ENCODE assay signal across 12 mouse cellular contexts in the genomic region with DNA sequence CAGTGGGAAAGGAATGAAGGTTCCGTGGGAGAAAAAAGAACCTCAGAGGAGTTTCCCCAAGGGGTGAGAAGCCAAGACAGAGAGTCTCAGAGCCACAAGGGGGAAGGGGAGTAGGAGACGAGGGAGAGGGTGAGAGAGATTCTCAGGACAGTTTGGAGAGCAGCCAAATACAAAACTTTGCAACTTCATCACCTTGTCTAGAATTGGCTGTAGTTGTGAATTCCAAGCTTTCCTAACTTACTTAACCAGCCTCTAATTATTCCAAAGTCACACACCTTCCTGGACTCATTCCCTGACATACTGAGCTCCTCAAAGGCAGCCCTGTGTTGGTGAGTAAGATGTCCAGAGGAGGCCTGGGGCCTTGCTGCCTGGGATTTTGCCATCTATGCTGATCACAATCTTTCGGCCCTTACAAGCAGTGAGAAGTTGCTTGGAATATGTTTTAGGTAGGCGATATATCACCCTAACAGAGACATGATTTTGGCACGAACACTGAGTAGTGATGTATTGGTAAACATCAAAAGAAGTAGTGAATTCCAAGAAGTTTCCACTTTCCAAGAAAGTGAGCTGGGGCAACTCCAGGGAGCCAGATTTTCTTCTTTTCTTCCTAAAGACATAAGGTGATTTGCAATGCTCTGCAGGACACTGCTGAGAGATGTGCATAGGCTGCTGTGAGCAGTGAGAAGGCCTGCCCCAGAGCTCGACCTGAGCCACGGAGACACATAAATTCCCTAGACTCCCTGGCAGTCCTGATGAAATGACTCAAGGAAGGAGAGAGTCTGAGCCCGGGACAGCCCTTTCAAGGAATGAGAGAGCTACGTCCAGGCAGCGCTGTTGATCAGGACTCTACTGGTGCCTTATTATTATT.
A peak's percentile ranks its signal among the peaks of the same experiment; 100 is the strongest.
DNase-seq lines count a peak whose midpoint lies in the region; ATAC-seq lines count a peak whose summit lies in the region.
"Had no signal": no experiment of that assay in that cellular context is flagged by ENCODE, and none has a peak within 500 bp of the region (broad histone marks: within the 10 kb centered on the region; RNA-seq: fewer than 3 reads in every experiment).

No protein-coding gene starts in this region.

- peak; percentile 80 for ATAC-seq in hindbrain, embryonic 16.5 days
- ATAC-seq in limb, embryonic 15.5 days (ENCODE audit: insufficient number of reproducible peaks, low FRiP score, low TSS enrichment, low read depth): 0 out of 2 replicates have a peak, but pooled peaks have one; percentile 24

- 45% methylated on average over 10 of the region's 10 CpGs for WGBS in hindbrain, embryonic 16.5 days
- WGBS in limb, embryonic 15.5 days: 47% methylated on average over 10 of the region's 10 CpGs

- H3K27ac ChIP-seq in hindbrain, embryonic 16.5 days (ENCODE audit: low read depth, low read length): no peak overlapping the region
- H3K27ac ChIP-seq in limb, embryonic 15.5 days: peak overlapping the region; percentile 43; the same call in 1 of the 2 replicates
- H3K27ac ChIP-seq: liver, embryonic 15.5 days had no signal

- H3K36me3 ChIP-seq in hindbrain, embryonic 16.5 days (ENCODE audit: control insufficient read depth, insufficient read depth, low read length): no peaks in the 10 kb centered on the region
- H3K36me3 ChIP-seq in limb, embryonic 15.5 days: no peaks in the 10 kb centered on the region
- H3K36me3 ChIP-seq: G1E; liver, embryonic 15.5 days had no signal

- H3K27me3 ChIP-seq in hindbrain, embryonic 16.5 days (replicated peaks; ENCODE audit: control insufficient read depth, insufficient read depth, low read length): no peaks in the 10 kb centered on the region
- no peaks in the 10 kb centered on the region for H3K27me3 ChIP-seq in limb, embryonic 15.5 days
- H3K27me3 ChIP-seq: liver, embryonic 15.5 days had no signal

- H3K4me2 ChIP-seq in hindbrain, embryonic 16.5 days (ENCODE audit: low read length): no peak overlapping the region
- no peak overlapping the region for H3K4me2 ChIP-seq in limb, embryonic 15.5 days
- H3K4me2 ChIP-seq: liver, embryonic 15.5 days had no signal

- no peak overlapping the region for H3K9ac ChIP-seq in hindbrain, embryonic 16.5 days (ENCODE audit: low read depth, low read length)
- H3K9ac ChIP-seq in limb, embryonic 15.5 days: no peak overlapping the region
- H3K9ac ChIP-seq: liver, embryonic 15.5 days had no signal

- H3K9me3 ChIP-seq in hindbrain, embryonic 16.5 days (ENCODE audit: control insufficient read depth, low read length): no peaks in the 10 kb centered on the region
- no peaks in the 10 kb centered on the region for H3K9me3 ChIP-seq in limb, embryonic 15.5 days
- H3K9me3 ChIP-seq: G1E; liver, embryonic 15.5 days had no signal

- peak; percentile 88 for DNase-seq in 3T3-L1 (ENCODE audit: low read depth, low spot score)
- DNase-seq in Muller cell, postnatal 12 days (ENCODE audit: inconsistent ontology term): peak; percentile 40
- DNase-seq in embryo, embryonic 10.5 days (ENCODE audit: low spot score): no peak
- DNase-seq in frontal cortex, postnatal 14 days (ENCODE audit: low spot score in 2 of 2): no peak
- DNase-seq in urinary bladder, adult 2 months (ENCODE audit: low spot score): no peak
- DNase-seq: adrenal gland, postnatal 14 days; cerebellum, adult 8-10 months; thymus, postnatal 36 days had no signal

- H3K4me1 ChIP-seq in hindbrain, embryonic 16.5 days (ENCODE audit: control insufficient read depth, insufficient read depth, low read depth, low read length): 0 out of 2 replicates have a peak, but pooled peaks cover 3% of the 10 kb centered on the region
- peaks cover 8% of the 10 kb centered on the region; the same call in 1 of the 2 replicates for H3K4me1 ChIP-seq in limb, embryonic 15.5 days
- H3K4me1 ChIP-seq: liver, embryonic 15.5 days had no signal

- H3K4me3 ChIP-seq in hindbrain, embryonic 16.5 days (ENCODE audit: low read length): no peak overlapping the region
- no peak overlapping the region for H3K4me3 ChIP-seq in limb, embryonic 15.5 days
- H3K4me3 ChIP-seq: liver, embryonic 15.5 days had no signal

Comparison
In these comparisons a context has a peak if more than half of its experiments do, and no peak if none do; other contexts are left out.
1. DNase-seq: peak in 3T3-L1 (single experiment) and Muller cell, postnatal 12 days (single experiment); none in embryo, embryonic 10.5 days (single experiment), frontal cortex, postnatal 14 days (0 of 2) and urinary bladder, adult 2 months (single experiment).